Mouse (Mus musculus) embryo, embryonic 11.5 days (tissue): ENCODE measurements around the gene Gm35549.
"Not testable (repeated sequence)": the region's sequence is repeated elsewhere in the genome, so short reads cannot be mapped to it uniquely, and the experiment has no call there.

Experiments used
- DNase-seq: peaks from one replicate; pipeline ENCODE4 v3.0.0-alpha.2; 2012; ENCODE audit warnings: low read depth, low spot score

The Gm35549 gene

DNA sequence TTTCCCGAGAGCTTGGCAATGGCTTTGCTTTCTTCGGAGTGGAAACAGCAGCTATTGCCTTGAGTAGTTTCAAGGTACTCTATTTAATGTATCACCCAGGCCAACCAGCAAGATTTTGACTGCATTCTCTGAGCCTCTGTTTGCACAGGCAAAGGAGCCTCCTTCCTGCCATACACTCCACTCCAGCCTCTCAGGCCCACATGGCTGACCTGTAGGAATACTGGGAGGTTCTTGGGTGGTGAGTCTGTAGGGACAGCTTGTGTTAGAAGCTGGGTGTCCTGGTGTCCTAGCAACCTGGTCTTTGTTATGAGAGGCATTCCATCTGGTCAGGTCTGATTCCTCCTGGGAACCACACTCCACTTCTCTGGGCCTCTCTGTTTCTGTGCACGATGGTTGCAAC, at the start of gene Gm35549:
Gm35549 (minus strand) TSS at position 276 of the 400 bp plus-strand sequence.
- no peak for DNase-seq

DNA sequence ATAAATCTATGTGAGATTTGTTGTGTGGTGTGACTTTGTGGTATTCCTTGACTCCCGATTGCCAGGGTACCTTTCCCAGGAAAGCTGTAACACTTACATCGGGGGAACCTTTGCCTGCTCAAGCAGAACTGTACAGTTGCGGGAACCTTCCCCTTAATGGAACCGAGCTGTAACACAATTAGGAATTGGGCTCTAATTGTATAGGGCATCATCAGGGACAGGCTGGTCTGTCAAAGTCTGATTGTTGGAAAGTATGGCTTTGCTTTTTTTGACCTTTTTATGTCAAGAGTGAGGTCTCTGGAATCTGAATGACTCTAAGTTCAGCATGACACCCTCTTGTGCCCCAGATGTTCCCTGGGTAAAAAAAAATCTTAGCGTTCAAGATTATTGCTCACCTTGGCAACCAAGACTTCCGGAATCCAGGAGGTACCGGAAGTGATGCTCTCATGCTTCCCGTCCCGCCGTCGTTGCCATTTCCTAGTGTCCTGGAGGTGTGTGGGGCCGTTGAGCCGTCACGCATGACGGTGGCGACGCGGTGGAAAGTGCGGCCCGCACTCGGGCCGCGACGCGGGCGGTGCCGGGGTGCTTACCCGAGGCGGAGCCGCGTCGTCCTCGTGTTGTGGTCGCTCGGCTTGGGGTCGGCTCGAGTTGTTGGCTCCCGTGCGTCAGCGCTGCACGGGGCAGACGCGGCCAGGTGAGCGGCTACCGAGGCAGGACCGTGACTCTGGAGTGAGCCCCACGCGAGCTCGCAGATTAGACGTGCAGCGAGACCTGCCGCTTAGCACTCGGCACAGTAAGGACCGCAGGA, 42.7 kb upstream of the Gm35549 start:
- peak; percentile 49 for DNase-seq

DNA sequence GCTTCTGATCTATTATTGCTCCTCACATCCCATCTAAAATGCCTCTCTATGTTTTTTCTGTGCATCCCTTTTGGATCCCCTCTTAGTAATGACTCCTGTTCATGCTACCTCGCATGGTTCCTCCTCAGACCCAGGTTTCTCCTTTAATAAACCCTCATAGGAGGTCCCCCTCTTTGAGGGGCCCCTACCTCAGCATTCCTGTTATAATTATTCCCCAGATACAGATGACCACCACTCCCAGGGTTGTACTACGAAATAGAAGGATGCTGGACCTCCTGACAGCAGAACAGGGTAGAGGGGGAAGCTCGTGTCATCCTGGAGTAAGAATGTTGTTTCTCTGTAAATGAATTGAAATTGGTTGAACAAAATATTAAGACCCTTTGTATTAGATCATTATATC, 41.5 kb upstream of the Gm35549 start, which contains the start of gene Zkscan7:
Zkscan7 (plus strand) TSS at position 301 of the 400 bp plus-strand sequence.
- DNase-seq, result no peak

DNA sequence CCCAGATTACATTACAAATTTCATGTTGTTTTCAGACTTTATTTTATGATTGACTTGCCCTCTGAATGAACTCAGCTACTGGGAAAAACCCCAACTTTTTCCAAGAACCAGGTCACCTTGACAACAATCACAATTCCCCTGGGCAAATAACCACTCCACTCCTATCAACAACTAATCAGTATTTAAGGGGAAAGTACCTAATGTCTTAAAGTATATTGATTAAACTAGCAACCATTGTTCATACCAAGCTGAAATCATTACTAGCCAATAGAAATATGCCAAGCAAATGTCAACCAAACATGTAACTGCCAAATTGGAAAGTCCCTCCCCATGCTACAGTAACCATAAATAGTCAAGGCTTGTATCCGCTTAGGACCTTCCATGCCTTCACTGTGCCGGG, 31.3 kb upstream of the Gm35549 start:
- DNase-seq, result no peak

DNA sequence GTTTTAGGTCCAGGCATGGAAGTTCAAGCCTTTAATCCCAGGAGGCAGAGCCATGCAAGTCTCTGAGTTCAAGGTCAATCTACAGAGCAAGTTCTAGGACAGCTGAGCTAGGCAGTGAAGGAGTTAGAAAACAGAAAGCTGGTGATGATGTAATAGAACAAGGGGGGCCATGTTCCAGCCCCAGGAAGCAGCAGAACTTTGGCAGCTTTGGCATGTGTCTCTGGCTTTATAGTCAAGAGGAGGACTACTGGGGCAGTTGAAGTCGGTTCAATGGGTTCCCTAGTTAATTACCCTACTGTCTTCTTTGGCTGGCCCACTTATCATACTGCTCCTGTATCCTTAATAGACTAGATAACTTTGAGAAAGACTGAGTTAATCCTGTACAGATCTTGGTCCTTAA, 30.8 kb upstream of the Gm35549 start:
- DNase-seq, result no peak

DNA sequence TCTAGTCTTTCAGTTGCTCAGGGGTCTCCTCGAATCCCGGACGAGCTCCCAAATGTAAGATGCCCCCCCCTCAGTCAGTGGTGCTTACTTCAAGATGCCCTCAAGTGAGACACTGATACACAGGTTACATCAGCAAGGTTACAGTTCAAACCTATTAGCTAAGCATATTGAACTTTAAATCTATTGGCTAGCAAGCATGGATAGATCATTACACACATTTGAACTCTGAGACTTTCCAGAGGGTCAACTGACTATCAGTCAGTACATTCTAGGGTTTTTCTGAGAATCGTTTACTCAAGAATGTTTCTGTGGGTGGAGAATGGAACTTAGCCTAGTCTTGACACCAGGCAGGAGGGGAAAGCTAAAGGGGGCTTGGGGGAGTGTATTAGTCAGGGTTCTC, 28.8 kb upstream of the Gm35549 start:
- no peak for DNase-seq

DNA sequence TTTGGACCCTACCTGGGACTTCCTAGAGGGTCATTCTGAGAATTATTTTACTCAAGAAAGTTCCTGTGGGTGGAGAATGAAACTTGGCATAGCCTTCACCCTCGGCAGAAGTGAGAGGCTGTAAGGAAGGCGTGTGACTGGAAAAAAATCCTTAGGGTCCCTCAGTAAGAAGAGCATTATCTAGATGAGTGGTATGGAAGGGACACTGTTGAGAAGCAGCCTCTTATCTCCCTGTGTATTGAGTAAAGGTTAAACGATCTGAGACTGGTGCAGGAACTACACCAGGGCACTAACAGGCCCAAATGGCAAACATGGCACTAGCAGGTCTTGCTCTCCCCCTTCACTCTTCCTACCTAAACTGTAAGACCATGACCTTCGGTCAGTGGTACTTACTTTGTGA, 22.4 kb upstream of the Gm35549 start:
- no peak for DNase-seq

DNA sequence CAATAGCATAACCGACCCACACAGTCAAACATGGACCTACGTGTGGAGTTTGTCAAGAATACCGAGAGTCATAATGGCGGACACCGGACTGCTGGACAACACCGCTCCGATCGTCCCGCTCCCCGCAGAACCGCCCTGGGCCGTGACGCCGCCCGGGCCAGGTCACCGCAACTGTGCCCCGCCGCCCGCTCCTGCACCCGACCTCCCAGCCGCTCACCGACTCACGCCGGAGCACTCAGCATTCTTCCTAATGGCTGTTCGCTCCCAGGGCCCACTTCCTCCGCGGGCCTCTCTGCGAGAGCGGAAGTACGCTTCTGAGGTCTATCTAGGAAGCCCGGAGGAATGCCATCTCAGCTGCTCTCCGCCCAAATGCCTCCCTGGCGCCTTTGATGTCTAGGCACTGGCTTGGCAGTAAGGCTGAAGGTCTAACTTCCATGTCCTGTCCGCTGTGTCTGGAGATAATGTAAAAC, 21.9 kb upstream of the Gm35549 start, which contains the start of gene Zfp445:
Zfp445 (minus strand) TSS at position 310 of the 470 bp plus-strand sequence.
- peak; percentile 79 for DNase-seq

DNA sequence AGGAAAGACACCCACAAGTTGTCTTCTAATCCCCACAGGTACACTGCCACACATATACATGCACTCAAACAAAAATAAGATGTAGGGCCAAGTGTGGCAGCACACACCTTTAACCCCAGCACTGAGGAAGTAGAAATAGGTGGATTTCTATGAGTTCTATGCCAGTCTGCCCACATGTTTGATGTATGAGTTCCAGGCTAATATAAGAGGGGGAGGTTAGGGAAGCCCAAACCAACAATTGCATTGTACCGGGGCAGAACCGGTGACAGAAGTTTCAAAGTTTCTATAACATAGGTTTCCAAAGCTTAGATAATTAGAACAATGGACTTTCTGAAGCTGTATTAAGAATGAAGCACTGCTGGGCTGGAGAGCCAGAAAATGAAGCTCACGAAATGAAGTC, 21.0 kb upstream of the Gm35549 start:
- no peak for DNase-seq

DNA sequence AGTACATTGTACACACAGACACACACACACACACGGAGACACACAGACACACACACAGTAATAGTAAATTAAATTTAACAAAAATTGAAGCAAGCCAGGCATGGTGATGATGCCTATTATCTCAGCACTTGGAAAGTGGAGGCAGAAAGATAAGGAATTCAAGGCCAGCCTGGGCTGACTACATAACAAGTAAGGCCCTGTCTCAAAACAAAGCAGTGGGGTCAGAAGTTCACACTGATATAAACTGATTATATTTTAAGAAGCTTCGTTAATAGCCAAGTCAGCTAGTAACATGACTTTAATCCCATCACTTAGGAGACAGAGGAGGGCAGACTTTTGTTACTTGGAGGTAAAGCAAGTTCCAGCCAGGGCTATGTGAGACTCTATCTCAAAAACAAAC, 19.9 kb upstream of the Gm35549 start:
- DNase-seq, result no peak

DNA sequence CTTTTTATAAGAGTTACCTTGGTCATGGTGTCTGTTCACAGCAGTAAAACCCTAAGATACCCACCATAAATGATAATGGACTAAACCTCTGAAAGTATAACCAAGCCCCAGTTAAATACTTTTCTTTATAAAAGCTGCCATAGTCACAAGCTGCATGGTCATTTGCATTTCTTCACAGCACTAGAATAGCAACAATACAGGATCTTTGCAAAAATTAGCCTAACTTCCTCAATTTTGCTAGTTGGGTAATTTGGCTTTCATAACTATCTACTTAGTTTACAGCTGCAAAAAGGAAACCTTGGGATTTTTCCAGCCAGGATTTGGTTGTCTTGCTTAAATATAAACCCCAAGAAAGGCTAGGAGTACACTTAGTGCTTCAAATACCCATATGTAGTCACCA, 16.9 kb upstream of the Gm35549 start:
- no peak for DNase-seq

DNA sequence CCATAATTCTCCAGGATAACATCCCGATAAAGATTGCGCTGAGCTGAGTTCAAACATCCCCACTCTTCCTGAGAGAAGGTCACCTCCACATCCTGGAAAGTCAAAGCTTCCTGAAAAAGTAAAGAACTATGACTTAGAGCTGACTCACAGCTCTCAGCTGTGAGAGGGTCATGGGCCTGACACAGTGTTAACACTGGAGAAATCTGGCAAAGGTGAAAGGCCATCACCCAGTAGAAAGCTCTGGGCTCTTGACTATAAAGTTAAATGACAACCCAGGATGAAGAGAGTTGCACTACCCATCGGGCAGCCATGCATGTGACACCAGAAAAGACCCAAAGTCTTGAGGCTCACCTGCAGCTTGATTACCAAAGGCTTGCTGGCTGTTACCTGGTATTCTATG, 12.9 kb upstream of the Gm35549 start:
- no peak for DNase-seq

DNA sequence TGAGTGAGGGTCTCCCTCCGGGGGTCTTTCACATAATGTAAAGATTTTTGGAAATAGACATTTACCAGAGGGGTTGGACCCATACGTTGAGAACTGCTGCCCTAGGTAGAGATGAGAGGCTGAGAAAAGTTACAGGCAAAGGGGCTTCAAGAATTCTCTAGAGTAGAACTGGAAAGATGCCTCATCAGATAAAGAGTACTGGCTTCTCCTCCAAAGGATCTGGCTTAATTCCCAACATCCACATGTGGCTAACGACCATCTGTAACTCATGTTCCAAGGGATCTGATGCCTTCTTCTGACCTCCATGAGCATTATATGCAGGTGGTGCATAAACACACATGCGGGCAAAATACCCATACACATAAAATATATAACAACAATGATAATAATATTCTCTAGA, 11.8 kb upstream of the Gm35549 start:
- no peak for DNase-seq

DNA sequence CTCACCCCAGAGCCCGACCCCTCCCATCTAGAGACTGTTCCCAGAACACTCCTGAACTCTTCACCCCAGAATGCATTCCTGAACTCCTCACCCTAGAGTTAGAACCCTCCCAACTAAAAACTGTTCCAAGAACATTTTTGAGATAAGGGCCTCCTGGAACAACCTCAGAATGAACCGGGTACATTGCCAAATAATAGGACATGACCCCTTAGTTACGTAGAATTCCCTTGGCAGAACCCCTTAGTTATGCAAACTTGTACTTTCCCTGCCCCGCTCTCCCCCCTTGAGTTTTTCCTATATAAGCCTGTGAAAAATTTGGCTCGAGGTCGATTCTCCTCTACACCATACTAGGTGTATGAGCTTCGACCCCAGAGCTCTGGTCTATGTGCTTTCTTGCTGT, 11.3 kb upstream of the Gm35549 start:
- not testable (repeated sequence) for DNase-seq

DNA sequence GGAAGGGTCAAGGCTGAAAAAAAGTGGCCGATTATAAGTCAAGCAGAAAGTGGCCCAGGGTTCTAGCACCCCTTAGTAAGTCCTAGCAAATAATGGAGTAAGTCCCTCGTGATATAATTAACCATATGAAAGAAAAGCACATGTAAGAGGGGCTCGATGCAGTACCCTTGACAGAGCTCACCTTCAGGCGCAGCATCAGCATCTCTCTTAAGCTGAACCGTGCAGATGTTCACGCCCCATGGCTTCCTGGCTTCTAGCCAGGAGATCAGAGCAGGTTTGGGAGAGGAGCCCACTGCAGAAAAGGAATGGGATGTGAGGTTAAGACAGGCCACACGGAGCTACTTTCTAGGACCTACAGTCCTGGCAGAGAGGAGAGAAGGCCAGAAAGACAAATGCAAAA, 10.7 kb upstream of the Gm35549 start:
- DNase-seq, result no peak

DNA sequence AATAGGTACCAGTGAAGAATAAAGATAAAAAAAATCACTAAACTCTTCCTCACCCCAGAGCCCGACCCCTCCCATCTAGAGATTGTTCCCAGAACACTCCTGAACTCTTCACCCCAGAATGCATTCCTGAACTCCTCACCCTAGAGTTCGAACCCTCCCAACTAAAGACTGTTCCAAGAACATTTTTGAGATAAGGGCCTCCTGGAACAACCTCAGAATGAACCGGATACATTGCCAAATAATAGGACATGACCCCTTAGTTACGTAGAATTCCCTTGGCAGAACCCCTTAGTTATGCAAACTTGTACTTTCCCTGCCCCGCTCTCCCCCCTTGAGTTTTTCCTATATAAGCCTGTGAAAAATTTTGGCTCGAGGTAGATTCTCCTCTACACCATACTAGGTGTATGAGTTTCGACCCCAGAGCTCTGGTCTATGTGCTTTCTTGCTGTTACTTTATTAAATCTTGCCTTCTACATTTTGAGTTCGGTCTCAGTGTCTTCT, 4.0 kb upstream of the Gm35549 start:
- DNase-seq, result not testable (repeated sequence)

DNA sequence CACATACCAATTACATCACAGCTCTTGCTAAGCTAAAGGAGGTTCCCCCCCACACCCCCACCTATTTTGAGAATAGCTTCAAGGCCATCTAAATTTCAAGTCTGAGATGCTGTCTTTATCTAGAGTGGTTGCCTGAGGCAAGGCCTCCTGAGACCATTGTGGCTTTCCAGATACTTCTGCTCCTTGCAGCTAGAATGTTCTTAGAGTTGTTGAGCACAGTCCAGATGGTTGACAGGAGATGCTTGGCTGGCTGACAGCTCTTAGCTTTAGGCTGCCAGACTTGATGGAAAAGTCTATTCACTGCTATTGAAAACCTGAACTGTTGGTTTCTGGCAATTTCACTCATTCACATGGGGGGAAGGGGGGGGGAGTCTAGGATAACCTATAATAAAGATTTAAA, 2.3 kb upstream of the Gm35549 start:
- DNase-seq, result no peak

DNA sequence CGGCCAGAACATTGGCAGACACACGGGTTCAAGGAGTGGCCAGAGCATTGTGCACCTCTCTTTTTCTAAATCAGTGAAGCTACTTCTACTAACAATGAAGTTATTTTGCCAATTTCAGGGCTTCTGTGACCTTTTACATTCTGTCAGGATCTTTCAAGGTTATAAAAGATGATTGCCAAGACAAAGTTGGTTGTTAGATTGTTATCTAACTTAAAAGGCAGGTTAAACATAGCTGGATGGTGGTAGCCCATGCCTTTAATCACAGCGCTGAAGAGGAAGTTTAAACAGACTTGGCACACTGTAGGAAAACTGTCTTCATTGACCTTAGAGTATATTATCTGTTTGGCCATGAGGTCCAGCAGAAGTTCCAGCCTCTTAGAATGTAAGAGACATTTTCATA, 1.8 kb upstream of the Gm35549 start:
- no peak for DNase-seq

DNA sequence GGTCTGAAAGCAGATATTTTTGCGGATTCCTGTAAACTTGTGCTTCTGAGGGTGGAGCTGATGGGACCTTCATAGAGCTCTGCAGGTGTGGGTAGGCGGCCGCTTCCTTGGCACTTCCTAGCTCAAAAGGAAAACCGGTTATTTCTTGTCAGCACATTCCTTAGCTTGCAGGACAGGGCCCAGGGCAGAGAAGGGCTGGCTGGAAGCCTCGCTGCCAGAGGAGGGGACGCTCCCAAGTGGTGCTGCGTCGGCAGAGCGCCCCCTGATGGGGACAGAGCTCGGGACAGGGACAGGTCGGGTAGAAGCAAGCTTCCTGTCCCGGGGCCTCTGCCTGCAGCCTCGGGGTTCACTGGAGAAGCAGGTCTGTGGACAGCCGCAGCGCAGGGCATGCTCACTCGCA, 6.2 kb downstream of the Gm35549 start:
- peak; percentile 26 for DNase-seq

DNA sequence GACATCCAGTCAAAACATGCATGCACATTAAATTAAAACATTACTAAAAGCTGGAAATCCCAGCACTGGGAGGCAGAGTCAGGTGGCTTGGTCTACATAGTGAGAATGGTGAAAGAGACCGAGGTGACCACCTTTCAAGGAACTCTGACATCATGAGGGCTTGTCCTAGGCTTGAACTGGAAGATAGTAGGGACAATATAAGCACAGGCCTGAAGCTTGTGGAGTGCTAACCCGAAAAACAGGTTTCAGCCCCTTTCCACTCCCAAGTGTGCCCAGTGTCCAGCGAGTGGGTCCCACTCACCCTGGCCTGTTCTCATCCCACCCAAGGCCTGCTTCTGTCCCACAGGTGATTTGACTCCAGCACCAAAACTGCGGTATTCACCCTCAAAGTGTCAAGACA, 6.6 kb downstream of the Gm35549 start:
- DNase-seq, result no peak

DNA sequence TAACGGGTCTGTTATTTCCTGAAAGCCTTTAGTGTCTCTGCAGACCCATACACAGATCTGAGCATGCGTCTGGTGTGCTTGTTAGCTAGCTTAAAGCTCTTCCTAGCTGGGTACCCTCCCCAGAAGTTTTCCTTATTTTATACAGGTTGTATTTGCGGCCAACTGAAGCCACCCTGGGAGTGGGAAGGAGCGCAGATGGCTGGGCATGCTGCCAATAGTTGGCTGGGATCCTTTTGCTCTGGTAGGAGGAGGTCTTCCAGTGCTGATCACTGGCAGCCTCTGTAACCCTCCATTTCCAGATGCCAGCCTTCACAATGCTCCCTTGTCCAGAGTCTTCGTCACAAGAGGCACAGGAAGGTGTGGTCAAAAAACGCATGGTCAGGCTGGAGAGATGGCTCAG, 7.0 kb downstream of the Gm35549 start:
- no peak for DNase-seq

DNA sequence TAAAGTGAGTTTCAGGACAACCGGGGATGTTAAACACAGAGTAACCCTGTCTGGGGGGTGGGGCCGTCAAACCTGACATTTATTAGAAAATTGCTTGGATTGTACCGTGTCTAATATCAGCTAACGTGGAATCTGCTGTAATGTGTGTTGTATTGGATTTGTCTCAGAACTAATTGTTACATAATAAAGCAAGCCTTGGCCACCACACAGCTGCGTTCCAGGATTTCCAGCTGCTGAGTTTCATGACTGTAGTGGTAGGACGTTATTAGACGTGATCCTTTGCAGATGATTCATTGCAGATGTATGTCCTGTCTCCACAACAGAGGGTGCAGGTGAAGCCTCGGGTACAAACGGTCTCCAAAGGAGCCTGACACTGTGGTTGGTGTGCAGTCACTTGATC, 7.7 kb downstream of the Gm35549 start:
- no peak for DNase-seq

DNA sequence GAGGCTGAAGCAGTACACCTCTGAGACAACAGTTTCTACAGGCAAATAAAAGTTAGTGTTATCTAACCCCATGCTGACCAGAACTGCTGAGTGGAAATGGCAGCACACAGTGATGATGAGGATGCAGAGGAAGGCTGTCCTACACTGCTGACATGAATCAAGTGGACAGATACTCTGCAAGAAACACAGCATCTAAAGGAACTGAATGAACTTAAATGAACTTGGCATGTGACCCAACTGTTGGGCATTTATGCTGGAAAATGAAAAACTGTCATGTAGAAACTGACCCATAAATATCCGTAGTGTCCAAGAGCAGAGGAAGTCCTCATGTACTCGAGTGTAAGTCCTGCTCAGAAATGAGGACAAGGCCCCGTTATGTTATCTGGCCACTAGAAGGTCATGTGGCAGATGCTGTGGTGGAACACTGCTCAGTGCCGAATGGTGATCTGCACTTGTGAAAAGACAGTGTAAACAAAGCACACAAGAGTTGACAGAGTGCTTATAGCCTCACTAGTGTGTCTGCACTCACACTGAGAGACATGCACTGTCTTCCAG, 13.9 kb downstream of the Gm35549 start:
- DNase-seq, result no peak
